Mouse (Mus musculus) kidney, adult 2 months (tissue): Measurements from ENCODE around the gene Fbxl2.

ENCODE experiments used
- CTCF ChIP-seq: fragments of 200-500 bp; conservative IDR thresholded peaks from 2 replicates; pipeline ENCODE4 v1.5.1; 2011; ENCODE audit warnings: low read depth, mild to moderate bottlenecking, control low read depth, low read length, moderate library complexity, mixed read lengths; ENCODE audit not compliant: insufficient read depth, insufficient read length
- POLR2A ChIP-seq: fragments of 200-500 bp; IDR thresholded peaks from one replicate; pipeline ENCODE4 v1.6.1; 2011; ENCODE audit warnings: low read depth, low read length, control low read depth

- TF ChIP-seq CTCF (no peak), POLR2A (no peak)
These were observed 27.7 kb upstream of the Fbxl2 start for GRCm38 (mm10) chr9:114073681-114074080.
